Mouse (Mus musculus) limb, embryonic 15.5 days (tissue): Measurements from ENCODE around the gene Mrgprf. TPM values are rescaled to one million over a fixed set of nuclear protein-coding genes. Genes with fewer than 3 reads are reported as not detected.

Experiments
- polyA plus RNA-seq: library from polyadenylated mRNA; unstranded; fragments of >200 nt; fragmentation: Nextera tagmentation; extraction: Ambion mirVana; gene quantifications from 2 replicates; pipeline ENCODE4 v1.2.1, GENCODE M21; 2015

Gene Mrgprf
- polyA plus RNA-seq, 1 experiment from 2014 or later = 10.8 TPM

Other genes starting within 250 kb of the Mrgprf start
- 0.48 and 0.82 TPM in 2 replicates for gene 1810010D01Rik, start 92.7 kb upstream of the Mrgprf start, polyA plus RNA-seq
- gene Tpcn2, start 16.8 kb upstream of the Mrgprf start, polyA plus RNA-seq = 10.8 and 11.2 TPM in 2 replicates
- not detected in 2 replicates for gene Mrgprd, start 14.0 kb downstream of the Mrgprf start, polyA plus RNA-seq